Mouse (Mus musculus): ENCODE measurements around the gene Vangl1.

- TF ChIP-seq CTCF (IDR thresholded peaks at IDR 0.05; ENCODE audit: extremely low read depth, insufficient read depth, low read length) (no peak), POLR2A (IDR thresholded peaks at IDR 0.05; ENCODE audit: extremely low read depth, insufficient read depth, low read length) (no peak)
Measured at GRCm38 (mm10) chr3:102211340-102211739, 6.8 kb upstream of the Vangl1 start.
